Mouse (Mus musculus) heart, embryonic 11.5 days (tissue): Measurements from ENCODE around the gene Ttc4. TPM values are rescaled to one million over a fixed set of nuclear protein-coding genes. Genes with fewer than 3 reads are reported as not detected.

Experiments used
- ATAC-seq: fragments of 200-750 bp; cut with Nextera tagmentation; replicated peaks from 2 replicates; pipeline ENCODE4 v1.8.0; 2017; ENCODE audit warnings: moderate library complexity; ENCODE audit not compliant: insufficient number of reproducible peaks, low FRiP score, low TSS enrichment
- H3K27ac ChIP-seq: fragments of 300-500 bp; sonication (generic); 2 replicates; pipeline ENCODE4 v1.5.1; 2014; ENCODE audit warnings: mild to moderate bottlenecking, low read depth, low read length
- H3K27me3 ChIP-seq: fragments of 300-500 bp; sonication (generic); 2 replicates; pipeline ENCODE4 v1.6.1; 2014; ENCODE audit warnings: mild to moderate bottlenecking, low read length, mixed read lengths; ENCODE audit not compliant: control insufficient read depth, insufficient read depth
- H3K36me3 ChIP-seq: fragments of 300-500 bp; sonication (generic); 2 replicates; pipeline ENCODE4 v1.6.1; 2014; ENCODE audit warnings: mild to moderate bottlenecking, low read length, moderate library complexity, mixed read lengths; ENCODE audit not compliant: control insufficient read depth, insufficient read depth
- H3K4me1 ChIP-seq: fragments of 300-500 bp; sonication (generic); 2 replicates; pipeline ENCODE4 v1.6.1; 2014; ENCODE audit warnings: low read length; ENCODE audit not compliant: control insufficient read depth, insufficient read depth
- H3K4me2 ChIP-seq: fragments of 300-500 bp; sonication (generic); 2 replicates; pipeline ENCODE4 v1.6.1; 2014; ENCODE audit warnings: mild to moderate bottlenecking, moderate library complexity
- H3K4me3 ChIP-seq: fragments of 300-500 bp; sonication (generic); 2 replicates; pipeline ENCODE4 v1.5.1; 2014; ENCODE audit warnings: low read depth, low read length
- H3K9ac ChIP-seq: fragments of 300-500 bp; sonication (generic); 2 replicates; pipeline ENCODE4 v1.6.1; 2014; ENCODE audit warnings: mild to moderate bottlenecking, low read depth, low read length, moderate library complexity
- H3K9me3 ChIP-seq: fragments of 300-500 bp; sonication (generic); replicated peaks from 2 replicates; pipeline ENCODE4 v1.6.1; 2016; ENCODE audit warnings: low read length; ENCODE audit not compliant: control insufficient read depth
- WGBS: fragments of 180-500 bp; shearing (Covaris S2); extraction: QIAGEN DNeasy Blood & Tissue Kit; methylation state at CpG from one replicate; pipeline ENCODE4 v1.1.7; 2014; ENCODE audit not compliant: insufficient replicate concordance; 5-methylcytosine and 5-hydroxymethylcytosine counted together
- polyA plus RNA-seq: library from polyadenylated mRNA; unstranded; fragments of >200 nt; fragmentation: Nextera tagmentation; extraction: Ambion mirVana; gene quantifications from 2 replicates; pipeline ENCODE4 v1.2.1, GENCODE M21; 2014

Ttc4 gene
- polyA plus RNA-seq, 1 experiment from 2014 or later = 54.2 TPM

- 22% methylated on average over 9 of the region's 9 CpGs for WGBS
These were observed 49.9 kb downstream of the Ttc4 start for GRCm38 (mm10) chr4:106628650-106629360.

DNA sequence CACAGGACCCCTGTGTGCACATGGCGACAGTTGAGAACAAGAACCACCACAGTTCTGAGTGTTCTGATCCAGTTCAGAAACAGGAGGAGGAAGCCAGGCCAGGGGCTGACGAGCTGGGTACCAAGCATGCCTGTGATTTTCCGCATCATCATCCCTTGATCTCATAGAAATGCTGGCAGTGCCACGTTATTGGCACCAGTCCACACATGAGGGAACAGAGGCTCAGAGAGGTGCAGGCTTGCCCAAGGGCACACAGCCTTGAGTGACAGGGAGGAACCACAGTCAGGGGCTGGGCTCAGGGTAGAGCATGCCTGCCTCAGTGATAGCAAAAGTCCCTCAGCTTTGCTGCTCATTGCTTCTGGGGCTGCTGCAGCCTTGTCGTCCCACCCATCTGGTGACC, 50.9 kb downstream of the Ttc4 start:
- peaks cover 45% of the 10 kb centered on the region for H3K27me3 ChIP-seq

More at GRCm38 (mm10) chr4:106628650-106629360, 49.9 kb downstream of the Ttc4 start:
- no peak overlapping the region for H3K4me3 ChIP-seq
- no peak overlapping the region for H3K9ac ChIP-seq
- no peak overlapping the region for H3K27ac ChIP-seq
- no peaks in the 10 kb centered on the region for H3K9me3 ChIP-seq
- H3K27me3 ChIP-seq = peaks cover 35% of the 10 kb centered on the region
- peaks cover 3% of the 10 kb centered on the region; the same call in 1 of the 2 replicates for H3K4me1 ChIP-seq
- H3K36me3 ChIP-seq = no peaks in the 10 kb centered on the region
- no peak overlapping the region for H3K4me2 ChIP-seq
- no peak for ATAC-seq

GRCm38 (mm10) chr4:106624271-106624670, 54.5 kb downstream of the Ttc4 start:
- ATAC-seq = no peak
- WGBS = 78% methylated on average over 10 of the region's 10 CpGs

More for the DNA sequence above, 50.9 kb downstream of the Ttc4 start:
- Histone ChIP-seq H3K9me3 (no peaks in the 10 kb centered on the region), H3K27ac (no peak overlapping the region), H3K4me3 (no peak overlapping the region), H3K4me2 (no peak overlapping the region), H3K9ac (no peak overlapping the region), H3K4me1 (peaks cover 3% of the 10 kb centered on the region; the same call in 1 of the 2 replicates), H3K36me3 (no peaks in the 10 kb centered on the region)
- ATAC-seq = no peak
- 82% methylated on average over 5 of the region's 5 CpGs for WGBS

GRCm38 (mm10) chr4:106622712-106623111, 56.0 kb downstream of the Ttc4 start:
- Histone ChIP-seq H3K9ac (no peak overlapping the region), H3K36me3 (no peaks in the 10 kb centered on the region), H3K4me3 (no peak overlapping the region), H3K27me3 (peaks cover 58% of the 10 kb centered on the region), H3K4me2 (no peak overlapping the region), H3K27ac (no peak overlapping the region), H3K9me3 (no peaks in the 10 kb centered on the region), H3K4me1 (no peaks in the 10 kb centered on the region)
- no peak for ATAC-seq
- WGBS = 24% methylated on average over 25 of the region's 28 CpGs

More at GRCm38 (mm10) chr4:106624271-106624670, 54.5 kb downstream of the Ttc4 start:
- no peak overlapping the region for H3K4me2 ChIP-seq
- H3K9me3 ChIP-seq = no peaks in the 10 kb centered on the region
- no peaks in the 10 kb centered on the region for H3K4me1 ChIP-seq
- no peak overlapping the region for H3K27ac ChIP-seq
- peaks cover 61% of the 10 kb centered on the region for H3K27me3 ChIP-seq
- no peaks in the 10 kb centered on the region for H3K36me3 ChIP-seq
- H3K4me3 ChIP-seq = no peak overlapping the region
- H3K9ac ChIP-seq = no peak overlapping the region

- H3K9me3 ChIP-seq = no peaks in the 10 kb centered on the region
- no peak within 1 kb of the TSS for H3K4me3 ChIP-seq
- no peak for ATAC-seq
- H3K4me1 ChIP-seq = no peaks in the 10 kb centered on the region; the same call in 1 of the 2 replicates
- H3K9ac ChIP-seq = no peak within 1 kb of the TSS
- peaks cover 56% of the 10 kb centered on the region for H3K27me3 ChIP-seq
- 24% methylated on average over 16 of the region's 16 CpGs for WGBS
- H3K36me3 ChIP-seq = no peaks in the 10 kb centered on the region
- H3K4me2 ChIP-seq = 0 out of 2 replicates have a peak within 1 kb of the TSS, but pooled peaks have one; percentile 11
- no peak within 1 kb of the TSS for H3K27ac ChIP-seq
These were observed 56.7 kb downstream of the Ttc4 start, which contains the start of gene Ttc22 for GRCm38 (mm10) chr4:106622030-106622493. Gene Ttc22 (plus strand): TSS chr4:106622432.

DNA sequence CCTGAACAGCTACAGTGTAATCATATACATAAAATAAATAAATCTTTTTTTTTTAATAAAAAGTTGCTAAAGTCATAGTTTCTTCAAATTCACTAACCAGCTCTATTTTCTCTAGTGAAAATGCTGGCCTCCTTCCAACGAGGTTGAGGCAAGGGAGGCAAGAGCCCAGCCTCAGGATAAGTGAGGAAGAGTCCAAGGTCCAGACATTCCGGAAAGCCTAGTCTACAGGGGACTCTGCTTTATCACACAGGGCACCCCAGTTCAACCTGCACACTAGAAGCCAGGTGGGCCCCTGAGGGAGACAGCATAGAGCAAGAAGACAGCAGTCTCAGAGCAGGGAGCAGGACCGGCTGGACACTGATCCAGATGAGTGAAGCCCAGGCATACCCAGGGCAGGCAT, 57.3 kb downstream of the Ttc4 start:
- no peak for ATAC-seq
- H3K36me3 ChIP-seq = no peaks in the 10 kb centered on the region
- no peaks in the 10 kb centered on the region for H3K9me3 ChIP-seq
- H3K4me1 ChIP-seq = no peaks in the 10 kb centered on the region; the same call in 1 of the 2 replicates
- no peak overlapping the region for H3K27ac ChIP-seq
- no peak overlapping the region for H3K9ac ChIP-seq
- H3K27me3 ChIP-seq = peaks cover 56% of the 10 kb centered on the region
- no peak overlapping the region for H3K4me2 ChIP-seq
- H3K4me3 ChIP-seq = no peak overlapping the region
- 68% methylated on average over 3 of the region's 3 CpGs for WGBS

DNA sequence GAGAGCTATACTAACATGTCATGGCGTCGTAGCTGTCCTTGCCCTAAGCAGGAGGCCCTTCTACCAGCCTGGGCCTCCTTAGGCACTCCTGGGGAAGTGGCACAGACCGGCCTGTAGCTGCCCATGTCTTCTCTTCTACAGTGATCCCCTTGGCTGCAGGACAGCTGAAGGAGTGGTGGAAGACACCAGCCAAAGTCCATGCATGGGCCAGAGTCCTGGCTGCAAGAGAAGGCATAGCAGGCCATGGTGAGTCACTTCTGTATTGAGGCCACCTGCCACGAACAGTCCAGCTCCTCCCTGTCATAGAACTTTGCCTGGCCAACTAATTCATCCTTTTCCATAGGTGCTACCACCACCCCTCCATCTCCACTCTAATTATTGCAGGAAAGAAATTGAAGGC, 59.8 kb downstream of the Ttc4 start:
- Histone ChIP-seq H3K4me2 (no peak overlapping the region), H3K27me3 (peaks cover 42% of the 10 kb centered on the region), H3K9ac (no peak overlapping the region), H3K4me3 (no peak overlapping the region), H3K9me3 (no peaks in the 10 kb centered on the region), H3K27ac (no peak overlapping the region), H3K36me3 (no peaks in the 10 kb centered on the region), H3K4me1 (no peaks in the 10 kb centered on the region; the same call in 1 of the 2 replicates)
- WGBS = 88% methylated on average over 4 of the region's 4 CpGs
- ATAC-seq = no peak

- Histone ChIP-seq H3K4me2 (peak within 1 kb of the TSS; percentile 55), H3K4me3 (no peak within 1 kb of the TSS), H3K27ac (no peak within 1 kb of the TSS), H3K9ac (no peak within 1 kb of the TSS), H3K27me3 (peaks cover 24% of the 10 kb centered on the region), H3K9me3 (no peaks in the 10 kb centered on the region), H3K4me1 (no peaks in the 10 kb centered on the region; the same call in 1 of the 2 replicates), H3K36me3 (no peaks in the 10 kb centered on the region)
- under 1% methylated on average over 19 of the region's 19 CpGs for WGBS
- no peak for ATAC-seq
These were observed 61.7 kb downstream of the Ttc4 start, which contains the start of gene Lexm for GRCm38 (mm10) chr4:106617056-106617455. Gene Lexm (minus strand): TSS chr4:106617241.
